Mouse (Mus musculus) liver, adult 2 months (tissue): ENCODE measurements at regions not wholly inside any gene's neighbourhood (a gene's known extent, or its start where the extent isn't known, plus 50 kb on each side); places are given as distances from the start of the nearest gene placed in this dataset.

ENCODE experiments used
- DNase-seq: peaks from one replicate; pipeline ENCODE4 v3.0.0-alpha.2; 2011; ENCODE audit warnings: low read depth, low spot score; ENCODE audit errors: extremely low read depth
- H3K27ac ChIP-seq: fragments of 200-500 bp; replicated peaks from 2 replicates; pipeline ENCODE4 v1.5.1; 2012; ENCODE audit warnings: low read depth, mild to moderate bottlenecking, control low read depth, inconsistent platforms, low read length; ENCODE audit not compliant: insufficient read depth
- H3K27me3 ChIP-seq: fragments of 200-500 bp; 2 replicates; pipeline ENCODE4 v1.6.1; 2012; ENCODE audit warnings: mild to moderate bottlenecking, moderate library complexity, low read length, inconsistent platforms; ENCODE audit not compliant: control insufficient read depth, insufficient read depth
- H3K36me3 ChIP-seq: fragments of 200-500 bp; 2 replicates; pipeline ENCODE4 v1.6.1; 2012; ENCODE audit warnings: low read length, inconsistent platforms; ENCODE audit not compliant: control insufficient read depth, insufficient read depth
- H3K4me1 ChIP-seq: fragments of 200-500 bp; 2 replicates; pipeline ENCODE4 v1.6.1; 2011; ENCODE audit warnings: low read length; ENCODE audit not compliant: control insufficient read depth, insufficient read depth
- H3K4me3 ChIP-seq: fragments of 200-500 bp; 2 replicates; pipeline ENCODE4 v1.5.1; 2011; ENCODE audit warnings: low read depth, mild to moderate bottlenecking, control low read depth, low read length, moderate library complexity; ENCODE audit not compliant: insufficient read depth
- H3K79me2 ChIP-seq: fragments of 200-500 bp; 2 replicates; pipeline ENCODE4 v1.6.1; 2012; ENCODE audit warnings: inconsistent platforms, mild to moderate bottlenecking, low read length, moderate library complexity; ENCODE audit not compliant: control insufficient read depth, insufficient read depth
- H3K9ac ChIP-seq: fragments of 200-500 bp; 2 replicates; pipeline ENCODE4 v1.6.1; 2012; ENCODE audit warnings: low read depth, mild to moderate bottlenecking, control low read depth, inconsistent platforms, low read length
- CTCF ChIP-seq: fragments of 200-500 bp; IDR thresholded peaks from 2 replicates; pipeline ENCODE4 v1.5.1; 2011; ENCODE audit warnings: low read depth, low read length, control low read depth
- POLR2A ChIP-seq: fragments of 200-500 bp; IDR thresholded peaks from 2 replicates; pipeline ENCODE4 v1.6.1; 2011; ENCODE audit warnings: low read length, control low read depth; ENCODE audit not compliant: insufficient read depth; ENCODE audit errors: extremely low read depth
- WGBS: fragments of 180-500 bp; shearing (Covaris S2); methylation state at CpG from one replicate; pipeline ENCODE4 v1.1.7; 2018; 5-methylcytosine and 5-hydroxymethylcytosine counted together

- Histone ChIP-seq H3K9ac (no peak overlapping the region), H3K27me3 (no peaks in the 10 kb centered on the region), H3K4me1 (no peaks in the 10 kb centered on the region), H3K79me2 (no peaks in the 10 kb centered on the region), H3K27ac (no peak overlapping the region), H3K4me3 (no peak overlapping the region), H3K36me3 (no peaks in the 10 kb centered on the region)
- no peak for DNase-seq
- 85% methylated on average over 6 of the region's 6 CpGs for WGBS
- no peak for TF ChIP-seq POLR2A
- no peak for TF ChIP-seq CTCF
These were observed 52.5 kb upstream of the Ret start for GRCm38 (mm10) chr6:118250006-118250405.
